Mouse (Mus musculus) G1E (cell line): Measurements from ENCODE around the gene Gm9817.

Experiments used
- CTCF ChIP-seq: IDR thresholded peaks from 2 replicates; pipeline ENCODE4 v1.5.1; 2012; ENCODE audit warnings: low read depth, low read length, inconsistent platforms, mixed read lengths
- GATA1 ChIP-seq: IDR thresholded peaks from 2 replicates; pipeline ENCODE4 v1.6.1; 2012; ENCODE audit warnings: borderline replicate concordance, low read length, inconsistent platforms, mixed read lengths

DNA sequence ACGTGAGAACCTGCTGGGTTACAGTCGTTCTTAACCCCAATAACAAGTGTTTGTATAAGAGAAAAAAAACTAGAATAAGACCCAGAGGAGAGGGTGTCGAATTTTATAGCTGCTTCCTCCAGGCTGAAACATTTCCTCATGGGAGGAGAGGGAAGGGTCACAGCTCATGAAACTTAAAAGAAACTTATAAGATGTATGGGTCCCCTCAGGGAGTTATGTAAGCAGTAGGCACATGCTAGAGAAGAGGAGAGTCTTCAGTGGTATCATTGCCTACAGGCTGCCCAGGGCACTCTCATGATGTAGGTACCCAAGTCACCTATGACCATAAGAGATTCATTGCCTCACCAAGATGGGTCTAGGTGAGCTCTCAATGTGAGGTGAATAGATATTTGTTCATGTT is 28.0 kb downstream of the Gm9817 start:
- TF ChIP-seq CTCF (no peak), GATA1 (no peak)
